Mouse (Mus musculus) liver, postnatal 0 days (tissue): ENCODE results near the gene Rabepk.

ENCODE experiments used
- CTCF ChIP-seq: sonication (generic); IDR thresholded peaks from 2 replicates; pipeline ENCODE4 v1.5.1; 2016; ENCODE audit warnings: antibody characterized with exemption, low read depth
- EP300 ChIP-seq: IDR thresholded peaks from 2 replicates; pipeline ENCODE4 v1.6.1; 2016; ENCODE audit warnings: antibody characterized with exemption, low read depth, mild to moderate bottlenecking

DNA sequence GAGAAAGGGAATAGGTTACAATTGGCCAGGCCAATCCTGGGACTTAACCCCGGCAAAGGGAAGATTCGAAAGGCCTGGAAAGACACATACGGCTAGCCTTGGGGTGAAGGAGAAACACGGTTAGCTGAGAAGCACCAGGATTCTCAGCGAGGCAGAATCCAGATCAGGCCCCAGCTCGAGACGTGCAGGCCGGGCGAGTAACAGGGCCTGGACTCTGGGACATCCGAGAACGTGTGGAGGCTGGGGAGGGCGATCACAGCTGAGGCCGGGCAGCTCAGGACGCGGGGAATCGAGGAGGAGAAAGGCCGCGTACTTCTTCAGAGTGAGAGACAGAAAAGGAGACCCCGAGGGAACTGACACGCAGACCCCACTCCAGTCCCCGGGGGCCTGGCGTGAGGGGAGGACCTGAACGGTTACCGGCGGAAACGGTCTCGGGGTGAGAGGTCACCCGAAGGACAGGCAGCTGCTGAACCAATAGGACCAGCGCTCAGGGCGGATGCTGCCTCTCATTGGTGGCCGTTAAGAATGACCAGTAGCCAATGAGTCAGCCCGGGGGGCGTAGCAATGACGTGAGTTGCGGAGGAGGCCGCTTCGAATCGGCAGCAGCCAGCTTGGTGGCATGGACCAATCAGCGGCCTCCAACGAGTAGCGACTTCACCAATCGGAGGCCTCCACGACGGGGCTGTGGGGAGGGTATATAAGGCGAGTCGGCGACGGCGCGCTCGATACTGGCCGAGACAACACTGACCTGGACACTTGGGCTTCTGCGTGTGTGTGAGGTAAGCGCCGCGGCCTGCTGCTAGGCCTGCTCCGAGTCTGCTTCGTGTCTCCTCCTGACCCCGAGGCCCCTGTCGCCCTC, 28.1 kb downstream of the Rabepk start, which contains the start of gene Hspa5:
- no peak for TF ChIP-seq CTCF
- TF ChIP-seq EP300 = peak; percentile 73; the same call in 1 of the 2 replicates
